Mouse (Mus musculus) CH12.LX (cell line): Measurements from ENCODE around the gene Olfr1255. TPM values are rescaled to one million over a fixed set of nuclear protein-coding genes. Genes with fewer than 3 reads are reported as not detected.

Source experiments
- DNase-seq: peaks from one replicate; pipeline ENCODE4 v3.0.0-alpha.2; 2013; ENCODE audit errors: extremely low read depth
- H3K27ac ChIP-seq: 2 replicates; pipeline ENCODE4 v1.5.1; 2012; ENCODE audit warnings: low read depth, mild to moderate bottlenecking, control low read depth, moderate library complexity; ENCODE audit not compliant: insufficient read depth
- H3K27me3 ChIP-seq: replicated peaks from 2 replicates; pipeline ENCODE3; 2012; ENCODE audit warnings: inconsistent platforms
- H3K36me3 ChIP-seq, 2 experiments: replicated peaks in 1 of 2; 2 replicates each; pipeline versions ENCODE3 to v1.6.1; 2012; ENCODE audit warnings: inconsistent platforms in 1 of 2, low read length in 1 of 2, mild to moderate bottlenecking in 1 of 2, mixed read lengths in 1 of 2, moderate library complexity in 1 of 2; ENCODE audit not compliant: control insufficient read depth in 1 of 2, insufficient read depth in 1 of 2
- H3K4me1 ChIP-seq, 2 experiments: 2 replicates each; pipeline ENCODE4 v1.6.1; 2012; ENCODE audit warnings: inconsistent platforms in 1 of 2, moderate library complexity in 1 of 2; ENCODE audit not compliant: insufficient read depth in 2 of 2, control insufficient read depth in 1 of 2
- H3K4me2 ChIP-seq: 2 replicates; pipeline ENCODE4 v1.6.1; 2012; ENCODE audit warnings: low read depth, mild to moderate bottlenecking, control low read depth; ENCODE audit not compliant: poor library complexity, insufficient read depth, severe bottlenecking
- H3K4me3 ChIP-seq, 3 experiments: fragments of 150-350 bp in 1 of 3; sonication (generic) in 1 of 3; replicated peaks in 1 of 3; 2 replicates each; pipeline versions ENCODE3 to v1.5.1; 2011 to 2012; ENCODE audit warnings: low read depth in 2 of 3, low read length in 2 of 3, mild to moderate bottlenecking in 2 of 3, moderate library complexity in 2 of 3, control low read depth in 1 of 3, improper control_type of control experiment in 1 of 3, inconsistent platforms in 1 of 3, mixed read lengths in 1 of 3; ENCODE audit not compliant: poor library complexity in 1 of 3
- H3K79me2 ChIP-seq: replicated peaks from 2 replicates; pipeline ENCODE4 v1.6.1; 2012; ENCODE audit warnings: mild to moderate bottlenecking, moderate library complexity; ENCODE audit not compliant: control insufficient read depth, poor library complexity, insufficient read depth, severe bottlenecking; ENCODE audit errors: extremely low read depth
- H3K9ac ChIP-seq: 2 replicates; pipeline ENCODE4 v1.6.1; 2012; ENCODE audit warnings: low read depth, mild to moderate bottlenecking, control low read depth, moderate library complexity; ENCODE audit not compliant: insufficient read depth
- H3K9me3 ChIP-seq: replicated peaks from 2 replicates; pipeline ENCODE3; 2012; ENCODE audit warnings: low read length, inconsistent platforms, mixed read lengths
- PAX5 ChIP-seq: IDR thresholded peaks from 2 replicates; pipeline ENCODE4 v1.6.1; 2012; ENCODE audit warnings: low read length, inconsistent platforms, mixed read lengths
- dilution Hi-C: fragments of 300-500 bp; cut with MboI; formaldehyde crosslinking; loops from 2 replicates; pipeline ENCODE4 v1.14.3; 2020; ENCODE audit warnings: low sequenced_read_pairs; ENCODE audit not compliant: extremely low pct_unique_long_range_greater_than_20kb, extremely low pct_ligation_motif_present
- in situ Hi-C: fragments of 300-500 bp; cut with MboI; formaldehyde crosslinking; loops from 3 replicates; pipeline ENCODE4 v1.14.3; 2019; ENCODE audit warnings: low sequenced_read_pairs, low pct_ligation_motif_present, low pct_unique_long_range_greater_than_20kb, mixed read lengths
- polyA plus RNA-seq: library from polyadenylated mRNA; unstranded; fragments of >175 nt; gene quantifications from 2 replicates; pipeline ENCODE4 v1.2.1, GENCODE M21; 2012; ENCODE audit warnings: low read depth; ENCODE audit not compliant: insufficient read length
- total RNA-seq, 2 experiments: library from RNA; depleted of rRNA; stranded (reverse); fragments of 300-350 nt in 1 of 2; fragments of >200 nt in 1 of 2; gene quantifications; 2 replicates each; pipeline ENCODE4 v1.2.3; 2012 to 2014

Gene Olfr1255
- total and polyA plus RNA-seq, 3 experiments = not detected

DNA sequence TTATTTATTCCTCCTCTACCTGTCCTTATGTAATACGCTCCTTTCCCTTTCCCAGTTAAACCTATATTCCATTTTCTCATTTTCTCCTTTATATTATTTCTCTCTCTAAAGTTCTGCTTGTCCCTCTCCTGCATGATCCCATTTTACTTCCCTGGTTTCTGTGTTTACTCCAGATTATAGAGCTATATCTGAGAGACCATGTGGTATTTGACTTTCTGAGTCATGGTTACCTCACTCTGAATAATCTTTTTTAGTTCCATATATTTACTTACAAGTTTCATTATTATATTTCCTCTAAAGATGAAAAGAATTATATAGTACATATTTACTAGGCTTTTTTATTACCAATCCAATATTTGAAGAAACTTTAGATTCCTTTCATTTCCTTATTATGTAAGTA is 37.4 kb downstream of the Olfr1255 start:
- no peaks in the 10 kb centered on the region for H3K36me3 ChIP-seq
- dilution Hi-C loops = no loop called here
- no peaks in the 10 kb centered on the region for H3K79me2 ChIP-seq
- no peak overlapping the region for H3K4me2 ChIP-seq
- in situ Hi-C loops = no loop called here
- DNase-seq = no peak
- no peaks in the 10 kb centered on the region for H3K27me3 ChIP-seq
- no peak overlapping the region for H3K9ac ChIP-seq
- no peaks in the 10 kb centered on the region for H3K4me1 ChIP-seq
- peaks cover 19% of the 10 kb centered on the region for H3K9me3 ChIP-seq
- TF ChIP-seq PAX5 = no peak
- no peak overlapping the region for H3K4me3 ChIP-seq
- no peak overlapping the region for H3K27ac ChIP-seq

Other genes with a start within 250 kb of the Olfr1255 start
Only the 20 nearest of the 21 such genes appear.
- not detected in 2 replicates for gene Olfr1246, start 218.9 kb upstream of the Olfr1255 start, total RNA-seq (2012; rRNA removed)
- not detected in 2 replicates for gene Olfr1246, start 218.9 kb upstream of the Olfr1255 start, total RNA-seq (2014; rRNA removed)
- gene Olfr1246, start 218.9 kb upstream of the Olfr1255 start, polyA plus RNA-seq = not detected in 2 replicates
- not detected in 2 replicates for gene Olfr1247, start 197.9 kb upstream of the Olfr1255 start, total RNA-seq (2012; rRNA removed)
- not detected in 2 replicates for gene Olfr1247, start 197.9 kb upstream of the Olfr1255 start, total RNA-seq (2014; rRNA removed)
- gene Olfr1247, start 197.9 kb upstream of the Olfr1255 start, polyA plus RNA-seq = not detected in 2 replicates
- not detected in 2 replicates for gene Olfr1248, start 193.8 kb upstream of the Olfr1255 start, total RNA-seq (2012; rRNA removed)
- not detected in 2 replicates for gene Olfr1248, start 193.8 kb upstream of the Olfr1255 start, total RNA-seq (2014; rRNA removed)
- gene Olfr1248, start 193.8 kb upstream of the Olfr1255 start, polyA plus RNA-seq = not detected in 2 replicates
- gene Olfr1249, start 177.1 kb upstream of the Olfr1255 start, total RNA-seq (2012; rRNA removed) = not detected in 2 replicates
- not detected in 2 replicates for gene Olfr1249, start 177.1 kb upstream of the Olfr1255 start, total RNA-seq (2014; rRNA removed)
- not detected in 2 replicates for gene Olfr1249, start 177.1 kb upstream of the Olfr1255 start, polyA plus RNA-seq
- 0.04 TPM in 1 of 2 replicates, not detected in the other for gene Olfr1250, start 150.6 kb upstream of the Olfr1255 start, total RNA-seq (2012; rRNA removed)
- gene Olfr1250, start 150.6 kb upstream of the Olfr1255 start, total RNA-seq (2014; rRNA removed) = not detected in 2 replicates
- gene Olfr1250, start 150.6 kb upstream of the Olfr1255 start, polyA plus RNA-seq = not detected in 2 replicates
- gene Olfr1251, start 140.1 kb upstream of the Olfr1255 start, total RNA-seq (2012; rRNA removed) = not detected in 2 replicates
- not detected in 2 replicates for gene Olfr1251, start 140.1 kb upstream of the Olfr1255 start, total RNA-seq (2014; rRNA removed)
- not detected in 2 replicates for gene Olfr1251, start 140.1 kb upstream of the Olfr1255 start, polyA plus RNA-seq
- not detected in 2 replicates for gene Olfr1252, start 87.0 kb upstream of the Olfr1255 start, total RNA-seq (2012; rRNA removed)
- gene Olfr1252, start 87.0 kb upstream of the Olfr1255 start, total RNA-seq (2014; rRNA removed) = not detected in 2 replicates
- not detected in 2 replicates for gene Olfr1252, start 87.0 kb upstream of the Olfr1255 start, polyA plus RNA-seq
- not detected in 2 replicates for gene Olfr1253, start 55.0 kb upstream of the Olfr1255 start, total RNA-seq (2012; rRNA removed)
- gene Olfr1253, start 55.0 kb upstream of the Olfr1255 start, total RNA-seq (2014; rRNA removed) = not detected in 2 replicates
- gene Olfr1253, start 55.0 kb upstream of the Olfr1255 start, polyA plus RNA-seq = not detected in 2 replicates
- not detected in 2 replicates for gene Olfr1254, start 18.4 kb upstream of the Olfr1255 start, total RNA-seq (2012; rRNA removed)
- gene Olfr1254, start 18.4 kb upstream of the Olfr1255 start, total RNA-seq (2014; rRNA removed) = not detected in 2 replicates
- gene Olfr1254, start 18.4 kb upstream of the Olfr1255 start, polyA plus RNA-seq = not detected in 2 replicates
- gene Olfr1256, start 29.5 kb downstream of the Olfr1255 start, total RNA-seq (2012; rRNA removed) = not detected in 2 replicates
- gene Olfr1256, start 29.5 kb downstream of the Olfr1255 start, total RNA-seq (2014; rRNA removed) = not detected in 2 replicates
- not detected in 2 replicates for gene Olfr1256, start 29.5 kb downstream of the Olfr1255 start, polyA plus RNA-seq
- gene Olfr48, start 36.2 kb downstream of the Olfr1255 start, total RNA-seq (2012; rRNA removed) = not detected in 2 replicates
- gene Olfr48, start 36.2 kb downstream of the Olfr1255 start, total RNA-seq (2014; rRNA removed) = not detected in 2 replicates
- not detected in 2 replicates for gene Olfr48, start 36.2 kb downstream of the Olfr1255 start, polyA plus RNA-seq
- gene Olfr1257, start 66.4 kb downstream of the Olfr1255 start, total RNA-seq (2012; rRNA removed) = not detected in 2 replicates
- not detected in 2 replicates for gene Olfr1257, start 66.4 kb downstream of the Olfr1255 start, total RNA-seq (2014; rRNA removed)
- gene Olfr1257, start 66.4 kb downstream of the Olfr1255 start, polyA plus RNA-seq = not detected in 2 replicates
- gene Olfr1258, start 115.3 kb downstream of the Olfr1255 start, total RNA-seq (2012; rRNA removed) = not detected in 2 replicates
- gene Olfr1258, start 115.3 kb downstream of the Olfr1255 start, total RNA-seq (2014; rRNA removed) = not detected in 2 replicates
- not detected in 2 replicates for gene Olfr1258, start 115.3 kb downstream of the Olfr1255 start, polyA plus RNA-seq
- 0.21 and 0.34 TPM in 2 replicates for gene Olfr1259, start 136.6 kb downstream of the Olfr1255 start, total RNA-seq (2012; rRNA removed)
- gene Olfr1259, start 136.6 kb downstream of the Olfr1255 start, total RNA-seq (2014; rRNA removed) = not detected in 2 replicates
- not detected in 2 replicates for gene Olfr1259, start 136.6 kb downstream of the Olfr1255 start, polyA plus RNA-seq
- not detected in 2 replicates for gene Olfr1260, start 162.3 kb downstream of the Olfr1255 start, total RNA-seq (2012; rRNA removed)
- not detected in 2 replicates for gene Olfr1260, start 162.3 kb downstream of the Olfr1255 start, total RNA-seq (2014; rRNA removed)
- not detected in 2 replicates for gene Olfr1260, start 162.3 kb downstream of the Olfr1255 start, polyA plus RNA-seq
- gene Olfr1261, start 179.2 kb downstream of the Olfr1255 start, total RNA-seq (2012; rRNA removed) = not detected in 2 replicates
- not detected in 2 replicates for gene Olfr1261, start 179.2 kb downstream of the Olfr1255 start, total RNA-seq (2014; rRNA removed)
- gene Olfr1261, start 179.2 kb downstream of the Olfr1255 start, polyA plus RNA-seq = not detected in 2 replicates
- not detected in 2 replicates for gene Olfr1262, start 188.1 kb downstream of the Olfr1255 start, total RNA-seq (2012; rRNA removed)
- not detected in 2 replicates for gene Olfr1262, start 188.1 kb downstream of the Olfr1255 start, total RNA-seq (2014; rRNA removed)
- gene Olfr1262, start 188.1 kb downstream of the Olfr1255 start, polyA plus RNA-seq = not detected in 2 replicates
- not detected in 2 replicates for gene Olfr1263, start 200.1 kb downstream of the Olfr1255 start, total RNA-seq (2012; rRNA removed)
- gene Olfr1263, start 200.1 kb downstream of the Olfr1255 start, total RNA-seq (2014; rRNA removed) = not detected in 2 replicates
- gene Olfr1263, start 200.1 kb downstream of the Olfr1255 start, polyA plus RNA-seq = not detected in 2 replicates
- gene Olfr1264, start 213.5 kb downstream of the Olfr1255 start, total RNA-seq (2012; rRNA removed) = not detected in 2 replicates
- gene Olfr1264, start 213.5 kb downstream of the Olfr1255 start, total RNA-seq (2014; rRNA removed) = not detected in 2 replicates
- gene Olfr1264, start 213.5 kb downstream of the Olfr1255 start, polyA plus RNA-seq = not detected in 2 replicates
- not detected in 2 replicates for gene Olfr1265, start 223.3 kb downstream of the Olfr1255 start, total RNA-seq (2012; rRNA removed)
- gene Olfr1265, start 223.3 kb downstream of the Olfr1255 start, total RNA-seq (2014; rRNA removed) = not detected in 2 replicates
- not detected in 2 replicates for gene Olfr1265, start 223.3 kb downstream of the Olfr1255 start, polyA plus RNA-seq